Mouse (Mus musculus) frontal cortex, postnatal 14 days (tissue): Measurements from ENCODE around the gene Mcrip2.
A peak's percentile ranks its signal among the peaks of the same experiment; 100 is the strongest.

Experiments
- DNase-seq, 2 experiments: peaks; one replicate each; pipeline ENCODE4 v3.0.0; 2022; ENCODE audit warnings: low spot score in 2 of 2

Gene Mcrip2

DNA sequence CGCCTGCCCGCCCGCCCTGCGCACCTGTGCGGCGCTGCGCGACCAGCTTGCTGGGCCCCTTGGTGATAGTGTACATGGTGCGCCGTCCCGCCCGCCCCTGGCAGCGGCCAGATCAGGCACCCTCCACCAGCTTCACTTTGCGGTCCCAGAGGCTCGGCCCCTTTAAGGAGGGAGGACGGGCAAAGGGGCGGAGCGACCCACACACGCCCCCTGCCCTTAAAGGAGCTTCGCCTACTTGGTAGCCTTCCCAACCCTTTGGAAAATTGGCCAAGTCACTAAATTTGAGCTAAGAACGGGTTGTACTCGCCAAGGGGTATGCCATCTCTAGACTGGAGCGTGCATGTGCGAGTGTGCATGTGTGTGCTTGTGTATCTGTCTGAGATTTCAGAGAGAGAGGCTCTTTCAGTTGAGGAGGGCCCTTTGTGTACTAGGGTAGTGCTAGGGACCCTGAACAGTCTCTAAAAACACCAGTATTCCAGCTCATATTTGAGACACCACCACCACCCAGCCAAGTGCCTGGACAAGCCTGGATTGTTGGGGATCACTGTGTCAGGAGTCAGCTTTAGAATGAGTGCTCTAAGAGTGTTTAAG, at the start of gene Mcrip2:
Mcrip2 (minus strand) TSS at position 164 of the 591 bp plus-strand sequence.
- peak; percentile 71 to 72 for DNase-seq

DNA sequence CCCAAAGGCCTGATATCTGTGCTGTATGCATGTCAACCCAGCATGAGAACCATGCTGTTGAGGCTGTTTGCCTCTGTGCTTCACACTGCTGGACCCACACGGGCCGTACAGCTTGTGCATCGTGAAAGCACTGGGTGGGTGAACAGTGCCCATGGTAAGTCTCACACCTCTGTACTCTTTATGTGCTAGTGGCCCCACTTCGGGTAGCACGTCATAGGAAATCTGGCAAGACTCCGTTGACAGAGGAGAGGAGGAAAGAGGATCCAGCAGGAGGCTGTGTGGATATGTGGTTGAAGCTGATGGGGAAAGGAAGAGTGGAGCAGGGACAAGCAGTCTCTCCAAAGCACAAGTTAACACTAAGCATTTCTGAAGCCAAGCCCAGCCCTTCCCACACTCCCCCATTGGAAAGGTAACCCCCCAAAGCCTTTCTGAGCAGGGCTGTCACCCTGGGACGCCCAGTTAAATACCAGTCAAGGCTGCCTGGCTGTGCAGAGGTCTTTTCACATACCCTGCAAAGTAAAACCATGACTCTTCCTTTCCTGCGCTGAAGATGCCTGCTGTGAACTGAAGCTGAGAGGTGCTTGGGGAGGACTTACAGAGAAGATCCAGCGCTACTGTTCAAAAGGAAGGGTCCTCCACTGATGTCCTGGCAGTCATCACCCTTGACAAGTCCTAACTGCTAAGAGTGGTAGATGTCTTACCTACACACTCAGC, 49.6 kb upstream of the Mcrip2 start:
- no peak for DNase-seq

DNA sequence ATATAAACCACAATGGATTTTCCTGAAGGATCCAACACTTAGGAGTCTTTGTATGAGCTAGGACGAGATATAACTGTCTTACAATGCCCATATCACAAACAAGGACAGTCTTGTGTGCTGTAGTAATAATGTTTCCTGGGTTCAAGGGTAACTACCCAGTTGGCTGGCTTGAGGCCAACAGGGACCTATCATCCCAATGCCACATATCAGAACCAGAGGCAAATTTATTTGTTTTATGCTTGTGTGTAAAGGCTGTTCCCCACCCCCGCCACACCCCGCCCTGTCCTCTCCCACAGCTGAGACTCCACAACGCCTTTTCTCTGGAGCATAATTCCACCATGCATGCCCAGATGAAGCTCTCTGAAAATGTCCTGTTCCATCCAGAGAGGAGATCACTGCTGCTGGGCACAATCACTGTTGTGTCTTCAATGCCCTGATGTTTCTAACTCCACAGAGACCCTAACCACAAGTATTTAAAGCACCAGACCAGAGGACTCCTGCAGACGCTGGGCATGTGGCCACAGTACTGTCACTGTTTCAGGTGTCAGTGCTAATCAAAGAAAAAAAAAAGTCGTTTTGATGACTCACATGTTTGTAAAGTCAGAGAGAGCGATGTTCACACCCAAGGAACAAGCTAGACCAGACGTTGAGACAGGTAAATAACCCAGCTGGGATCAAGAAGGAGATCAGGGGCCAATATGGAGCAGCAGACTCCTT, 48.5 kb upstream of the Mcrip2 start:
- no peak for DNase-seq

DNA sequence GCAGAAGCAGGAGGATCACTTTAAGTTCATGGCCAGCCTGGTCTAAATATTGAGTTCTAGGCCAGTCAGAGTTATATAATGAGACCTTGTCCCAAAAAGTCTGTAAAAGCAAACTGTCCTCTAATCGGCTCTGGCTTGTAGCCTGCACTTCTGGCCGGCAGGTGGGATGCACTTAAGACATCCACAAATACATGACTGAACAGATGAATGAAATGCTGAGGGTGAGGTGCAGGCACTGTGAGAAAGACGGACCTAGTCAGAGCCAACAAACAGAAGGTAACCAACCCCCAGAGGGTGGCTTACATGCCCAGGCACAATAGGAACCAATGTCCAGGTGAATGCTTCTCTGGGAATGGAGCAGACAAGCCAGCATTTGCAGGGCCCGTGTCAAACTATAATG, 45.7 kb upstream of the Mcrip2 start:
- DNase-seq = no peak

DNA sequence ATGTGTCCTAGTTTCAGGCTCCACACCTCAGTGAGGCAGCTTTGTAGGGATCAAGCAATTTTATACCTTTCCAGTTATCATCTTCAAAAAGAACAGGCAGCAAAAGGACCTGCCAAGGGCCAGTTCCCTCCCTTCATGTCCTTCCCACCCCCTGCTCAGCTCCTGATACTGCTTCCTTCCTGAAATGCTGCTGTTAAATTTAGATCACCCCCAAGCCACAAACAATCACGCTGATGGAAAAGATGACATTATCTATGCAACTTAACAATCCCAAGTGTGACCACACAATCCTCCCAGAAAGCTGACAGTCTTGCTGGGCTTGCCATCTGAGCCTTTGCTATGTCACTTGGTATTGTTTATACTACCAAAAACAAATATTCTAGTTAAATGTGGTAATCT, 45.3 kb upstream of the Mcrip2 start:
- no peak for DNase-seq

DNA sequence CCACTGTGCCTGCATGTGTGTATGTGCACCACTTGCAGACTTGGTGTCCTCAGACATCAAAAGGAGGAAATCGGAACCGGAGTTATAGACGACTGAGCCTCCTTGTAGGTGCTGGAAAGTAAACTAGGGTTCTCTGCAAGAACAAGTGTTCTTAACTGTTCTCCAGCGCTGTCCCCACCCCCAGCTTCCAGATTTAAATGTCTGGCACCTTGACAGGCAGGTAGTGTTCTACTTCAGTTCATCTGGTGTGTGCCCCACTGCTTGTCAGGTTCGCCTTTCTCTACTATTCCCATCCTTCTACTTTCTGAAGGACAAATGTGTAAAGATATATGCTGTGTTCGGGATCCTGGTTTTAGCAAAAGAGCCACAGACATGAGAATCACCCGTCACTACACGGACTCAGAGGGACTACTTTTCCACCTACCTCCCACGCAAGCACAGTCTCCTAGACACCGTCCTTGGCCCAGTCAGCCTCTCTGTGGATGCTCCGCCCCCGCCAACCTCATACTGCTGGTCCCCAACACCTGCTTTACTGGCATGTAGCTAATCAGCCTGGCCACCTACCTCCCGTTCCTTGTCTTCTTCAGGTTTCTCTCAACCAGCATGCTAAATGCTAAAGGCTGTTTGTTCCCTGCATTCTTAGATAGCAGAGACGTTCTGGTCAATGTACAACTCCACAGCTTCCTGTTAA, 44.8 kb upstream of the Mcrip2 start:
- DNase-seq = peak; percentile 38 to 41

DNA sequence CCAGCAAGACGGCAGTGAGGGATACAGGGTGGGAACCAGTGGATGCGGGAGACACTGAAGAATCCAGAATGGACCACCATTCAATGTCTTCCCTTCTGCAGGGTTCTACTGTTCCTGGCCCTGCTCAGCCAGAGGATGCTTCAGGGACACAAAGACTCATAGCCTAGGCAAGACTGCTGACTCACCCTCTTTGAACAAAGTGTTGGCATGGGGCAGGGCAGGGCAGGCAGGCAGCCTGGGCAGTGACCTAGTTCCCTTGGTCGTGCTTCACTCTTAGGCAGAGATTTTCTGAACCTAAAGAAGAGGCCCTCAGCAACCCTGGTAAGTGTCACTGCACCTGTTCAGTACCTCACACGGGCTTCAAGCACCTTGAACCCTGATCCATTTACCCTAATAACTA, 43.3 kb upstream of the Mcrip2 start:
- DNase-seq = no peak

DNA sequence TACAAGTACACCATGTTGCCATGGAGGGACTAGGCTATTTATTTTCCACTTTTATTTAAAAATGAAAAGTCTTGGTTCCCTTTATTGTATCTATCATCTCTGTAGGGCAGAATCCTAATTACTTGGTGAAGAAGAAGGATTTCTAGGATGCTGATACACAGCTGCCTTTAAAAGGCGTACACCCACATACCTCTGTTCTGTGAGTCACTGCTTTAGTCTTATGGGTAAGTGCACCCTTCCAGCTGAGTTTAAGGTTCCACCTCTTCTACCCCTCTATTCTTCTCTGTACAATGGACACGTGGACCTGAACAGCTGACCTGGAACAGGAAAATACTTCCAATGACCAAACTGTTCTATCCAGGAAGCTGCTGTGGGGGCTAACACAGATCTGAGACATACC, 39.1 kb upstream of the Mcrip2 start:
- DNase-seq = no peak

DNA sequence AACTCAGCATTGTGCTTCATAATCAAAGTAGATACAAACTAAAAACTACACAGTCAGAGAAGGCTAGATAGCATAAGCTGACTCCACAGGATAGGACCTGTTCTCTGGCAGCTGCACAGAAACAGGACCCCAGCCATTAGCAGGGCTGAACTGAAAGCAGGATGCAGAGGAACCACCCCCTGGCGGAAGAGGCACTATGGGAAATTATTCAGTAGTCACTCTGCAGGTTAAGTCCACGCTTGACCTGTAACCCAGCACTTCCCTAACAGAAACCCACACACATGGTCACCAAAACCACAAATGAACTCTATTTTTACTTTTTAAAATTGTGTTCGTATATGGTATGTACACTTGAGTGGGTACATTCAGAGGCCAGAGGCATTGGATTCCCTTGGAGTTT, 34.5 kb upstream of the Mcrip2 start:
- no peak for DNase-seq

DNA sequence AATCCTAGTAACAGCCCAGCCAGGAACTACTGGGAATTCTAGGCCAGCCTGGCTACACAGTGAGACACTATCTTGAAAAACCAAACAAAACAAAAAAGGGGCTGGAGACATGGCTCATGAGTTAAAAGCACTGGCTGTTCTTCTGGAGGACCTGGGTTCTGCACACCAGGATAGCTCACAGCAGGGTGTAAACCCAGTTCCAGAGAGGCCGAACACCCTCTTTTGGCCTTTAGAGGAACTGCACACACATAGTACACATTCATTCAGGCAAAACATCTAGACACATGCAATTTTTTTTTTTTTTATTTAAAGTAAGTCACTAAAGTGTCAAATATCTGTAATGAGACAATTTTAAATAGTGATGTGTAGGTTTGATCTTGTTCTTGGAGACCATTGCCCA, 31.6 kb upstream of the Mcrip2 start:
- DNase-seq = no peak

DNA sequence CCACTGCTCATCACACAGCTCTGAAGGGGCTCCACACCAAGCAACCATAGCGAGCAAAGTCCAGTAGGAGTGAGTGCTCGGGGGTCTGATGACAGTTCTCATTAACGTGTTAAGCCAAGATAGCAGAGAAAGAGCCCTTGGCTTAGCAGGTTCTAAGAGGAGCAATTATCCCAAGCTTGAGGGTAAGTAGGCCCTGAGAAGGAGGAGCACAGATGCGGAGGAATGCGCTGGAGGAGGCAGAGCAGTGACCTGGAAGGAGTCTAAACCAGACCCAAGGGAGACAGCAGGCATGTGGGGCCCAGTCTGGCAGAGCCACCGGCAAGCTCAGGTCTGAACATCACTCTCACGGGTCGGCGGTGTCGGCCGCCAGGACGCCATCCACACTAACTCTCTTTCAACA, 27.3 kb upstream of the Mcrip2 start:
- no peak for DNase-seq

DNA sequence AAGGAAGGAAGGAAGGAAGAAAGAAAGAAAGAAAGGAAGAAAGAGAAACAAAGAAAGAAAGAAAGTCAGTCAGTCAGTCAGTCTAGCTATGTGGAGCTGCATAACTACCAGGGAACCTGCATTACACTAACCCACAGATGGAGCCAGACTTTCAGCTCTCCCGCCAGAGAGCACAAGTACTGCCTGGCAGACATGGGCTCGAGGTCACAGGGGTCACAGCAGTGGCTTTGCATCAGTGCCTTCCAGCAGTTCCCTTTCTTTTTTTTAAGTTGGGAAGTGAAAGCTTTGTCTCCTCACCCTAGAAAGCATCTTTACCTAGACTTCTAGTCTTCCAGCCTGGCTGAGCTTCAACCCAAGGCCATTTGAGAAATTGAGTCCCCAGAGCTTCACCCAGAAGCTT, 26.9 kb upstream of the Mcrip2 start:
- no peak for DNase-seq

DNA sequence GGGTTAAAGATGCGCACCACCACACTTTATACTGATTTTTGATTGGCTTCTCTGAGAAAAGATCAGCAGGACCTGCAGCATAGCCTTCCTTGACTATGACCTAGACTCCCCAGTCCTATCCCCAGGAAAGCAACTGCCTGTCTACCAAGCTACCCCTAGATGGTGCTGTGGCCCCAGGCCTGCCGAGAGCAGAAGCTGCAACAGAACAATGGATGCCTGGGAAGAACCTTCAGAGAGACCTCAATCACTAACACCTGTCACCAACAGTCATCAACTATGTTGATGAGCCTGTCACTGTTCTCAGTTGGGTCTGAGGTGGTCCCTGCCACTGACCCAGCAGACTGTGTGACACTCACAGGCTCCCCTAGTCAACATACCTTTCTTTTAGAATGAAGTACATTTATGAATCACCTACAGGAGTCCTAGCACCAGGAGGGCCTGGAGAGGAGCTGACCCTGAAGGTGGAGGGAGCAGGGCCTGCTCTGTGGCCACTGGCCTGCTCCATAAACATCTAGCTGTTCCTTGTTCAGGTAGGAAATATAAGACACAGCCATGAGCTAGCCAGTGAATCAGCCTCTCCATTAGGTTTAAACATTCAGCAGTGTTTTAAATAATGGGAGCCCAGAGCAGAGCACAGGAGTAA, 25.5 kb upstream of the Mcrip2 start:
- DNase-seq = no peak

DNA sequence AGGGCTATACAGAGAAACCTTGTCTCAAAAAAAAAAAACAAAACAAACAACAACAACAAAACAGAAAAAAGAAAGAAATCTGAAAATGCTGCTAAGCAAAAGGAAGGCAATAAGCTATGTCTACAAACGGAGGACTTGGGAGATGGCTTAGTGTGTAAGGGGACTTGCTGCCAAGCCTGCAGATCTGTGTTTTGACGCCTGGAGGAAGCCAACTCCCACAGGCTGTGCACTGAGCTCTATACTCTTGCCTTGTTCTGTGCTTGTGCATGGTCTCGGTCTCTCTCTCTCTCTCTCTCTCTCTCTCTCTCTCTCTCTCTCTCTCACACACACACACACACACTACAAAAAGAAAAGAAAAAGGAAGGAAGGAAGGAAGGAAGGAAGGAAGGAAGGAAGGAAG, 20.3 kb upstream of the Mcrip2 start:
- DNase-seq = no peak

DNA sequence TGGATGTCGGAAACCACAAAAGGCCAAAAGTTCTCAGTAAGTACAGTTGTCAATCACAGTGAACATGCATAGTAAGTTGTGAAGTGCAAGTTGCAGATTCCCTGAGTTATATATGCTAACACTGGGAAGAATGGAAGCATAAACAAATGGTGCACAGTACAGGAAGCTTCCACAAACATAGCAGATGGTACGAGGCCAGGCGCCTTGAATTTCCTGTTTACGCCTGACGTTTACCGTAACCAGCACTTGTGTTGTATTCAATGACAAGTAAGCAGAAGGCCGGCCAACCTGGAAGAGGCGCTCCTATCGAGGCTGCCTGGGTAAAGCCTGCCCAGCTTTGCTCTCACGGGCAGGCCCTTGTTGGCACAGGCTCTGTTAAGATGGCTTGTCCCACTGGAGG, 18.9 kb upstream of the Mcrip2 start:
- DNase-seq = no peak

DNA sequence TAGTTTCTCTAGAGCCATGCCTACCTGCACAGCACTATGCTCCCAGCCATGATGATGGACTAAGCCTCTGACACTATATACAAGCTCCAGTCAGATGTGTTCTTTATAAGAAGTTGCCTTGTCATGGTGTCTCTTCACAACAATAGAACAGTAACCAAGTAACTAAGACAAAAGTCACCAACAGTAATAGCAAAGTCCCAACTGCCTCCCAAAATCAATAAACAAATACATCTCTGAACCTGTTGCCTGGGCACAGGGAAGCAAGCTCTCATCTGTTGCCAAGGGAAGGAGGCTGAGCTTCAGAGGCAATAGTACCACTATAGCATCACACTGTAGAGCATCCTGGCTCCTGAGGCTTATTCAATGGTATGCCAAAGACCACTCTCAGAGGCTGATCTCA, 18.2 kb upstream of the Mcrip2 start:
- DNase-seq = no peak

DNA sequence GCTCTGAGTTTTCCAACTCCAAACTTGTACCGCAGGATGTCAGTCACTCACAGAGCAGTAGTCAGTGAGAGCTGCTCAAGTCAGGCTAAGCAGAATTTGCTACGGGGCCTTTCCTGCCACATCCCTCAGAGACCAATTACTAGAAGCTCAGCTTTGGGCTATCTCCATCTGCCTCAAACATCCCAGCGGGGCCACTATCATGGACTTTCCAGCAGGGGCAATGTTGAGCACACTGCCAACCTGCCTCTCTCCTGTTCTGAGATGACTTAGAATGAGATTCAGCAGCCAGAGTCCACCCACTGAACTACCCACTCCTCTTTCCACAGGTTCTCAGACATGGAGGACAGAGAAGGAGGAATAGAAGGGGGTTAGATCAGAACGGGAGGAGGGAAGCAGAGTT, 17.1 kb upstream of the Mcrip2 start:
- no peak for DNase-seq

DNA sequence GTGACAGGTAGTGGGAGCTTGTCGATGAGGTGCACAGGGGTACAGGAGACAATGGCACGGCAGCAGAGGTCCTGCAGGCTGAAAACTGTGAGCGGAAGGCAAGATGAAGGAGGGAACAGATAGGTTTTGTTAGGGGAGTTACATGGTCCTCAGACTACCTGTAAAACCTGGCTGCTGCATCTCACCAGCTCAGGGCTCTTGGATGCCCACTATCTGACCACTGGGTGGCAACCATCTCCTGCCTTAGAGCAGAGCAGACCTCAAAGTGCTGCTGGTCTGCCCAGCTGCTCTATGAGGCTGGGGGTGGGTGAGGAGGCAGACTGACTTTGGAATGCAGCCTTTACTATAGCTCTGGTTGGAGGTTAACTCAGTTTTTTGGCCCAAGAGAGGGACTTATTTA, 15.3 kb upstream of the Mcrip2 start:
- DNase-seq = no peak

DNA sequence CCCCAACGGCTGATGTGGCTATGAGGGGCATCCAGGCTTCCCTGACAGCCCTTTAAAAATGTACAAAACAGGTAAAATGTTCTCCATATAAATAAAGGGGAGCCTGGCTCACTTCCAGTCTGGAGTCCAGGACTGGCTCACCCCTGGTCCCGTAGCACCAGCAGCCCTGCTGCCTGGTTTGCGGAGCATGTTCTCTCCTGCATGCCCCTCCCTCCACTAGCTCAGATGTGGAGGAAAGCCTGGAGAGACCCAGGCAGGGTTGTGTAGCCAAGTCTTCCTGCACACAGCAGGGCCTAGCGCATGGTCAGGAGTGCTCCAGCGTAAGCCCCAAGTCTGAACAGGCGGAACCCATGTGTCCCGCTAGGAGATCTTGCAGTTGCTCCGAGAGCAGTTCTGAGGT, 14.7 kb upstream of the Mcrip2 start:
- DNase-seq = no peak

DNA sequence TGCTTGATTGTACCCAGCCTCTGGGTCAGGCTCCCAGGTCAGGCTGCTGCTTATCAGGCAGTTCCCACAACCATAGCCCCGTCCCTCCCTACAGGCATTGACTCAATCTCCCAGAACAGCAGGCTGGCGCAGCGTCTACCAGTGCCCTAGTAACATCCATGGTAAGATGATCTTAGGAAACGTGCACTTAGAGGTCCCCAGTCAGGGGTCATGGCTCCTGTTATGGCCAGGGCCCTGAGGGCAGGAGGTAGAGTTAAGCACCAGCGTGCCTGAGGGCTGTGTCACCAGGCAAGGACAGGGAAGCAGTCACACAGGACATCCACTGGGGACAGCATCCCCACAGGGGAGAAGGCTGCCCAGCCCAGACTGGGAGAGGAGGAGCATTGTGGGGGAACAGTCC, 13.7 kb upstream of the Mcrip2 start:
- DNase-seq = no peak

DNA sequence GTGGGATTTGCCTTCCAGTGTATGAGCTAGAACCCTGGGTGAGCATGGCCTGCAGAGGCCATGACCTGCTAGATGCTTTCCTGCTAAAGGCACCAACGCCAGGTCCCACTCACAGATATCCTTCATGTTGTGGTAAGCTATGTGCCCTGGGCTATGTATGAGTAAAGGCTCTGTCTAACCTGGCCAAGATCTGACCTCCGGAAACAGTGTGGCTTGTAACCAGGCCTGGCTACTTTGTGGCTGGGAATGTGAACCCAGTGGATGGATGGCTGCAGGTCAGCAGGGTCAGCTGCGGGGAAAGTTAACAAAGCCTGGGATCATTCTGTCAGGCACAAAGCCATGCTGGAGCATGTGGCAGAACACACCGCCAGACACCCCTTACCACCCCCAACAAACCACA, 13.1 kb upstream of the Mcrip2 start:
- no peak for DNase-seq
